Mouse (Mus musculus) heart, embryonic 16.5 days (tissue): Measurements from ENCODE around the gene Capn2. TPM values are rescaled to one million over a fixed set of nuclear protein-coding genes. Genes with fewer than 3 reads are reported as not detected.
A peak's percentile ranks its signal among the peaks of the same experiment; 100 is the strongest.

Experiments
- ATAC-seq: fragments of 200-750 bp; cut with Nextera tagmentation; replicated peaks from 2 replicates; pipeline ENCODE4 v1.8.0; 2017; ENCODE audit warnings: moderate number of reproducible peaks; ENCODE audit not compliant: insufficient read depth, low FRiP score; ENCODE audit errors: extremely low read depth
- H3K27ac ChIP-seq: fragments of 300-500 bp; sonication (generic); 2 replicates; pipeline ENCODE4 v1.5.1; 2014; ENCODE audit warnings: mild to moderate bottlenecking, low read length, control low read depth, moderate library complexity
- H3K27me3 ChIP-seq: fragments of 300-500 bp; sonication (generic); 2 replicates; pipeline ENCODE4 v1.6.1; 2014; ENCODE audit warnings: low read length, mixed read lengths; ENCODE audit not compliant: control insufficient read depth, insufficient read depth
- H3K36me3 ChIP-seq: fragments of 300-500 bp; sonication (generic); 2 replicates; pipeline ENCODE4 v1.6.1; 2014; ENCODE audit not compliant: control insufficient read depth, insufficient read depth
- H3K4me1 ChIP-seq: fragments of 300-500 bp; sonication (generic); 2 replicates; pipeline ENCODE4 v1.6.1; 2014; ENCODE audit warnings: low read length, mixed read lengths; ENCODE audit not compliant: control insufficient read depth, insufficient read depth
- H3K4me2 ChIP-seq: fragments of 300-500 bp; sonication (generic); 2 replicates; pipeline ENCODE4 v1.6.1; 2014; ENCODE audit warnings: low read depth, mild to moderate bottlenecking, control low read depth, low read length
- H3K4me3 ChIP-seq: fragments of 300-500 bp; sonication (generic); 2 replicates; pipeline ENCODE4 v1.5.1; 2014; ENCODE audit warnings: mild to moderate bottlenecking, control low read depth, low read length
- H3K9ac ChIP-seq: fragments of 300-500 bp; sonication (generic); 2 replicates; pipeline ENCODE4 v1.6.1; 2014; ENCODE audit warnings: low read length, control low read depth
- H3K9me3 ChIP-seq: fragments of 300-500 bp; sonication (generic); replicated peaks from 2 replicates; pipeline ENCODE4 v1.6.1; 2016; ENCODE audit warnings: low read length; ENCODE audit not compliant: control insufficient read depth
- WGBS: fragments of 180-500 bp; shearing (Covaris S2); extraction: QIAGEN DNeasy Blood & Tissue Kit; methylation state at CpG from one replicate; pipeline ENCODE4 v1.1.7; 2014; 5-methylcytosine and 5-hydroxymethylcytosine counted together
- polyA plus RNA-seq: library from polyadenylated mRNA; unstranded; fragments of >200 nt; fragmentation: Nextera tagmentation; extraction: Ambion mirVana; gene quantifications from 2 replicates; pipeline ENCODE4 v1.2.1, GENCODE M21; 2015

Gene Capn2
- polyA plus RNA-seq, 1 experiment from 2014 or later: 91.1 TPM

GRCm38 (mm10) chr1:182499443-182500089, 17.8 kb downstream of the Capn2 start:
- Histone ChIP-seq H3K4me3 (no peak overlapping the region), H3K9me3 (no peaks in the 10 kb centered on the region), H3K27ac (peak overlapping the region; percentile 75), H3K27me3 (no peaks in the 10 kb centered on the region), H3K36me3 (no peaks in the 10 kb centered on the region), H3K4me1 (peaks cover 80% of the 10 kb centered on the region), H3K9ac (no peak overlapping the region), H3K4me2 (peak overlapping the region; percentile 19)
- 35% methylated on average over 9 of the region's 9 CpGs for WGBS
- ATAC-seq: peak; percentile 81

GRCm38 (mm10) chr1:182497736-182498135, 19.7 kb downstream of the Capn2 start:
- WGBS: 21% methylated on average over 4 of the region's 4 CpGs
- Histone ChIP-seq H3K4me1 (peaks cover 68% of the 10 kb centered on the region), H3K27ac (peak overlapping the region; percentile 65), H3K9ac (no peak overlapping the region), H3K4me2 (no peak overlapping the region), H3K9me3 (no peaks in the 10 kb centered on the region), H3K36me3 (no peaks in the 10 kb centered on the region), H3K4me3 (no peak overlapping the region), H3K27me3 (no peaks in the 10 kb centered on the region)
- ATAC-seq: no peak

- Histone ChIP-seq H3K27me3 (no peaks in the 10 kb centered on the region), H3K27ac (no peak overlapping the region; the same call in 1 of the 2 replicates), H3K36me3 (0 out of 2 replicates have a peak, but pooled peaks cover 2% of the 10 kb centered on the region), H3K9me3 (no peaks in the 10 kb centered on the region), H3K4me1 (peaks cover 62% of the 10 kb centered on the region), H3K4me3 (no peak overlapping the region), H3K9ac (no peak overlapping the region), H3K4me2 (no peak overlapping the region)
- ATAC-seq: no peak
- 55% methylated on average over 6 of the region's 6 CpGs for WGBS
Observed at GRCm38 (mm10) chr1:182496685-182497084, 20.7 kb downstream of the Capn2 start.

- no peak overlapping the region for H3K4me3 ChIP-seq
- 46% methylated on average over 17 of the region's 17 CpGs for WGBS
- ATAC-seq: no peak
- peak overlapping the region; percentile 33 for H3K27ac ChIP-seq
- peak overlapping the region; percentile 30; the same call in 1 of the 2 replicates for H3K9ac ChIP-seq
- H3K27me3 ChIP-seq: no peaks in the 10 kb centered on the region
- H3K4me2 ChIP-seq: no peak overlapping the region
- H3K4me1 ChIP-seq: peaks cover 49% of the 10 kb centered on the region
- H3K9me3 ChIP-seq: no peaks in the 10 kb centered on the region
- H3K36me3 ChIP-seq: peaks cover 10% of the 10 kb centered on the region; the same call in 1 of the 2 replicates
Observed at GRCm38 (mm10) chr1:182494285-182495145, 22.9 kb downstream of the Capn2 start.

GRCm38 (mm10) chr1:182491839-182492238, 25.6 kb downstream of the Capn2 start:
- no peaks in the 10 kb centered on the region for H3K9me3 ChIP-seq
- H3K9ac ChIP-seq: no peak overlapping the region
- ATAC-seq: no peak
- H3K4me1 ChIP-seq: peaks cover 26% of the 10 kb centered on the region
- no peak overlapping the region for H3K4me3 ChIP-seq
- no peaks in the 10 kb centered on the region for H3K27me3 ChIP-seq
- 89% methylated on average over 6 of the region's 6 CpGs for WGBS
- H3K27ac ChIP-seq: no peak overlapping the region
- no peak overlapping the region for H3K4me2 ChIP-seq
- peaks cover 20% of the 10 kb centered on the region for H3K36me3 ChIP-seq

GRCm38 (mm10) chr1:182490568-182490967, 26.8 kb downstream of the Capn2 start:
- no peak for ATAC-seq
- no peak overlapping the region for H3K4me2 ChIP-seq
- WGBS: 65% methylated on average over 7 of the region's 7 CpGs
- H3K4me3 ChIP-seq: no peak overlapping the region
- no peak overlapping the region for H3K9ac ChIP-seq
- H3K27ac ChIP-seq: peak overlapping the region; percentile 65
- no peaks in the 10 kb centered on the region for H3K9me3 ChIP-seq
- no peaks in the 10 kb centered on the region for H3K27me3 ChIP-seq
- peaks cover 27% of the 10 kb centered on the region for H3K36me3 ChIP-seq
- peaks cover 19% of the 10 kb centered on the region for H3K4me1 ChIP-seq

- Histone ChIP-seq H3K27me3 (no peaks in the 10 kb centered on the region), H3K9ac (no peak overlapping the region), H3K4me3 (no peak overlapping the region), H3K4me2 (peak overlapping the region; percentile 55), H3K9me3 (no peaks in the 10 kb centered on the region), H3K27ac (peak overlapping the region; percentile 65), H3K36me3 (peaks cover 27% of the 10 kb centered on the region), H3K4me1 (peaks cover 16% of the 10 kb centered on the region)
- 7% methylated on average over 21 of the region's 21 CpGs for WGBS
- ATAC-seq: peak; percentile 94
Observed at GRCm38 (mm10) chr1:182489803-182490452, 27.5 kb downstream of the Capn2 start.

GRCm38 (mm10) chr1:182488503-182488902, 28.9 kb downstream of the Capn2 start:
- H3K4me2 ChIP-seq: no peak overlapping the region
- H3K4me3 ChIP-seq: no peak overlapping the region
- H3K36me3 ChIP-seq: peaks cover 31% of the 10 kb centered on the region
- 90% methylated on average over 10 of the region's 10 CpGs for WGBS
- H3K27me3 ChIP-seq: no peaks in the 10 kb centered on the region
- peaks cover 6% of the 10 kb centered on the region; the same call in 1 of the 2 replicates for H3K4me1 ChIP-seq
- H3K27ac ChIP-seq: no peak overlapping the region
- no peak for ATAC-seq
- H3K9me3 ChIP-seq: no peaks in the 10 kb centered on the region
- no peak overlapping the region for H3K9ac ChIP-seq
